Mouse (Mus musculus): ENCODE data around the gene Fos. TPM values are rescaled to one million over a fixed set of nuclear protein-coding genes. Genes with fewer than 3 reads are reported as not detected.

Fos gene
- 36.1 TPM for polyA plus RNA-seq (2015; fragmentation: Illumina TruSeq; extraction: RNeasy Lipid Tissue Mini Kit (QIAGEN cat#74804); ENCODE audit: low read depth, low replicate concordance)

GRCm38 (mm10) chr12:85473481-85474297 is at the start of gene Fos:
Gene Fos, plus strand, starts transcription at chr12:85473890.

Other genes with a start within 250 kb of the Fos start
- 16.3 TPM for gene Mlh3, start 203.3 kb upstream of the Fos start, polyA plus RNA-seq (2015; fragmentation: Illumina TruSeq; extraction: RNeasy Lipid Tissue Mini Kit (QIAGEN cat#74804); ENCODE audit: low read depth, low replicate concordance)
- 77.3 TPM for gene Acyp1, start 185.5 kb upstream of the Fos start, polyA plus RNA-seq (2015; fragmentation: Illumina TruSeq; extraction: RNeasy Lipid Tissue Mini Kit (QIAGEN cat#74804); ENCODE audit: low read depth, low replicate concordance)
- gene Zc2hc1c, start 185.3 kb upstream of the Fos start, polyA plus RNA-seq (2015; fragmentation: Illumina TruSeq; extraction: RNeasy Lipid Tissue Mini Kit (QIAGEN cat#74804); ENCODE audit: low read depth, low replicate concordance): 1.7 TPM
- 28.4 TPM for gene Nek9, start 134.5 kb upstream of the Fos start, polyA plus RNA-seq (2015; fragmentation: Illumina TruSeq; extraction: RNeasy Lipid Tissue Mini Kit (QIAGEN cat#74804); ENCODE audit: low read depth, low replicate concordance)
- gene Tmed10, start 99.0 kb upstream of the Fos start, polyA plus RNA-seq (2015; fragmentation: Illumina TruSeq; extraction: RNeasy Lipid Tissue Mini Kit (QIAGEN cat#74804); ENCODE audit: low read depth, low replicate concordance): 179 TPM
- gene Jdp2, start 125.1 kb downstream of the Fos start, polyA plus RNA-seq (2015; fragmentation: Illumina TruSeq; extraction: RNeasy Lipid Tissue Mini Kit (QIAGEN cat#74804); ENCODE audit: low read depth, low replicate concordance): 55.7 TPM
- gene Batf, start 212.8 kb downstream of the Fos start, polyA plus RNA-seq (2015; fragmentation: Illumina TruSeq; extraction: RNeasy Lipid Tissue Mini Kit (QIAGEN cat#74804); ENCODE audit: low read depth, low replicate concordance): not detected

Data from brain, adult 10 weeks (tissue).